Mouse (Mus musculus) heart, adult 2 months (tissue): ENCODE data around the gene C2.

ENCODE experiments used
- CTCF ChIP-seq: fragments of 200-600 bp; IDR thresholded peaks from 2 replicates; pipeline ENCODE4 v1.8.1; 2022; ENCODE audit warnings: antibody characterized with exemption, mild to moderate bottlenecking, moderate library complexity
- EP300 ChIP-seq: fragments of 200-500 bp; IDR thresholded peaks from 2 replicates; pipeline ENCODE4 v1.6.1; 2011; ENCODE audit warnings: low read depth, low read length, control low read depth; ENCODE audit not compliant: insufficient read depth
- POLR2A ChIP-seq: fragments of 200-500 bp; IDR thresholded peaks from 2 replicates; pipeline ENCODE4 v1.6.1; 2011; ENCODE audit warnings: mild to moderate bottlenecking, low read depth, low read length, control low read depth; ENCODE audit not compliant: insufficient read depth

DNA sequence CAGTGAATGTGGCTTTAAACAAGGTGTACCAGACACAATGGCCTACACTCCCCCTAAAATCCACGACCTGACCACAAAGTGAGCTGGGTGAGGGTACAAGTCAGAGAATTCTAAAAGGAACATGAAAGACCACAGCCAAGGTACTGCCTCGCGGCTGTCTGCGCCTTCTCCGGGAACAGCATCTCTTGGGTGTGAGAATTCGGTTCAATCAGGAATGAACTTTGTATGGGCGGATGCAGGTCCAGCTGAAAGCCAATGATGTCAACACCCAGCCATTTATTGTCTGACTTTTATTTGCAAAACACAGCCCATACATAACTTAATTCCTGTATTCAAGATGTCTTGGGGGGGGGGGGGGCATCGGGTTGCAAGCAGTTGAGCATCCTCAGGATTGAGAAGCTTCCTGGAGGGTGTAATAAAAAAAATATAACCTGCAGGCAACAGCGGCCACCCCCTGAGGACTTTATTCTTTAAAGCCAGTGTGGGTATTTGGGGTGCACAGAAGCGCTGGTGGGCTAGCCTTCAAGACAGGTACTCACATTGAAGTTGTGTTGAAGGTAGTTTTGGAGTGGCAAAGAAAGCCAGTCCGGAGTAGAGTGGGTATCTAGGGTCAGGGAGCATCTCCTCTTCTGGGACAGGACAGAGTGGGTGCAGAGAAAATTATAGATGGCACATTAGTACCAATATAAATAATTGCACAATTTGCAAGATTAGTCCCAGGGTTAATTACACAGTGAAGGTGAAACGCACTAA lies 4.8 kb downstream of the C2 start:
- TF ChIP-seq CTCF (no peak), POLR2A (no peak), EP300 (no peak)
